Mouse (Mus musculus): ENCODE data around the gene Ano6. TPM values are rescaled to one million over a fixed set of nuclear protein-coding genes. Genes with fewer than 3 reads are reported as not detected.

Ano6 gene
- polyA plus RNA-seq, 1 experiment, result 5.8 TPM

DNA sequence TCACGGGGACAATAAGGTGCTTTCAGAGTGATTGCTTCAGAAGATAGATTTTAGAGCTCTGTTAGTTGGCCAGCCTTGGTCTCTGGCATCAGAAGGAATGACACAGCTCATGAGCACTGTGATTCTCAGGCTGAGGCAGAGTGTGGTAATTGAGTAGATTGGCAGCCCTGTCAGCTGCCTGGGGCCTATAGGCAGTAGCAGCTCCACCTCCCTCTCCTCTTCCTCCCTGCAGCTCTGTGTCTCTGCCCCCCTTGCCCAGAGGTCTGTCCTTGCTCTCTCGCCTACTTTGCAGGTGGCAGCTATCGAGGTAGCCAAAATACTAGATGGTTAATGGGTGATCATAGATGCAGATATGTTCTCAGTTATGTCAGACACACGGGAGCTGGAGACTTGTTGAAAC lies 77.5 kb downstream of the Ano6 start:
- Histone ChIP-seq H3K4me3 (ENCODE audit: control insufficient read depth, low read depth, low read length) (no peak overlapping the region), H3K27me3 (ENCODE audit: control insufficient read depth, insufficient read depth, low read length) (no peaks in the 10 kb centered on the region), H3K36me3 (ENCODE audit: control insufficient read depth, insufficient read depth, low read length) (no peaks in the 10 kb centered on the region), H3K4me1 (ENCODE audit: control insufficient read depth, insufficient read depth, low read length) (no peaks in the 10 kb centered on the region), H3K27ac (ENCODE audit: control insufficient read depth, insufficient read depth, low read depth, low read length) (no peak overlapping the region)
- TF ChIP-seq POLR2A (IDR thresholded peaks at IDR 0.05; ENCODE audit: control insufficient read depth, low read depth, low read length) (no peak), CTCF (IDR thresholded peaks at IDR 0.05; ENCODE audit: control insufficient read depth, insufficient read depth, insufficient replicate concordance, low read depth, low read length) (no peak)

DNA sequence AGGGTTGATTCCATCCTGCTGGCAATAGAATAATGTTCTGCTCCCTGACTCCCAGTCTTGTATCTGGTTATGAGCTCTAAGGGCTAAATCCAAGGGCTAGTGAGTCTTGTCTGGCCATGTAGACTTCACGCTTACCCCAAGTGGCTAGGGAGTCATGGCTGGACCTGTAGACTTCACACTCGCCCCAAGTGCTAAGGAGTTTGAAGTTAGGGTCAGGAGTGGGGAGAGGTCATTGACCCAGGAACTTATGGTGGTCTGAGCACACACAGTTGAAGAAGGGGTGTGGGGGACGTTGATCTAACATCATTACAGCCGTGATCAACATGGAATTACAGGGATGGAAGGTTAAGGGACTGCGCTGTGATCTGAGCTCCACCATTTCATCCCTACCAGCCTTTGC lies 79.0 kb downstream of the Ano6 start:
- Histone ChIP-seq H3K27me3 (ENCODE audit: control insufficient read depth, insufficient read depth, low read length) (no peaks in the 10 kb centered on the region), H3K4me1 (ENCODE audit: control insufficient read depth, insufficient read depth, low read length) (no peaks in the 10 kb centered on the region), H3K36me3 (ENCODE audit: control insufficient read depth, insufficient read depth, low read length) (no peaks in the 10 kb centered on the region), H3K27ac (ENCODE audit: control insufficient read depth, insufficient read depth, low read depth, low read length) (no peak overlapping the region), H3K4me3 (ENCODE audit: control insufficient read depth, low read depth, low read length) (no peak overlapping the region)
- no peak for TF ChIP-seq POLR2A (IDR thresholded peaks at IDR 0.05; ENCODE audit: control insufficient read depth, low read depth, low read length)
- no peak for TF ChIP-seq CTCF (IDR thresholded peaks at IDR 0.05; ENCODE audit: control insufficient read depth, insufficient read depth, insufficient replicate concordance, low read depth, low read length)

DNA sequence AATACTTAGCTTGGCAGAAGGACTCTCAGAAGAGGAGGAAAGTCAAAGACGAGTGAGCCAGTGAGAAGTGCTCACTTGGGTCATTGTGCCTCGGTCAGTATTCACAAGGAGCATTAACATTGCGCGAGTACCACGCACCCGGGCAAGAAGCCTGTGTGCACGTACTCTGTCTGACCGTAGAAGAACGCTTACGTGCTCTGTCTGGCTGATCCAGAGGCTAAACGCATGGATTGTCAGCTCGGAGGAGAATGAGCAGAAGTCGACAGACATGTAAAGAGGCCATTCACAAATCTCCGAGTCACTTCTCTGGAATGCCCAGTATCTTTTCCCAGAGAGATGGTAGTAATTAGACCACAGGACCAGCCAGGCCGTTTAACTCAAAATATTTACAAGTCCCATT lies 81.0 kb downstream of the Ano6 start:
- no peak for TF ChIP-seq CTCF (IDR thresholded peaks at IDR 0.05; ENCODE audit: control insufficient read depth, insufficient read depth, insufficient replicate concordance, low read depth, low read length)
- TF ChIP-seq POLR2A (IDR thresholded peaks at IDR 0.05; ENCODE audit: control insufficient read depth, low read depth, low read length), result no peak
- H3K27ac ChIP-seq (ENCODE audit: control insufficient read depth, insufficient read depth, low read depth, low read length), result no peak overlapping the region
- H3K36me3 ChIP-seq (ENCODE audit: control insufficient read depth, insufficient read depth, low read length), result no peaks in the 10 kb centered on the region
- no peak overlapping the region for H3K4me3 ChIP-seq (ENCODE audit: control insufficient read depth, low read depth, low read length)
- peaks cover 7% of the 10 kb centered on the region; the same call in 1 of the 2 replicates for H3K4me1 ChIP-seq (ENCODE audit: control insufficient read depth, insufficient read depth, low read length)
- H3K27me3 ChIP-seq (ENCODE audit: control insufficient read depth, insufficient read depth, low read length), result no peaks in the 10 kb centered on the region

DNA sequence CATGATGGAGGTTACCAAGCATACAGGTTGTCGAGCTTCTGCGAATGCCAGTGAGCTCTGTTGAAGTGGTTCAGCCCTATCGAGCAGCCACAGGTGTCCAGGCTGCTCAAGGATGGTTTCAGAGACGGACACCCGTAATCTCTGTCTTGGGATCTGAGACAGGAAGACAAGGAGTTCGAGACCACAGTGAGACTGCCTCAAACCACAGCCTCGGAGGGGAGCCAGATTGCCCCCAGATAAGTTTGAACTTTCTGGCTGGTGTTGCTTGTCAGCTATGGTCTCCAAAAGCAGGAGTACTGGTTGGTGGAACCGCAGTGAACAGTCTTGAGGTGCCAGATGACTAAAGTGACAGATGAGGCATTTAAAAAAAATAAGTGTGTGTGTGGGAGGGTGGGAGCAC lies 81.8 kb downstream of the Ano6 start:
- TF ChIP-seq CTCF (IDR thresholded peaks at IDR 0.05; ENCODE audit: control insufficient read depth, insufficient read depth, insufficient replicate concordance, low read depth, low read length), result no peak
- TF ChIP-seq POLR2A (IDR thresholded peaks at IDR 0.05; ENCODE audit: control insufficient read depth, low read depth, low read length), result no peak
- H3K27me3 ChIP-seq (ENCODE audit: control insufficient read depth, insufficient read depth, low read length), result no peaks in the 10 kb centered on the region
- H3K27ac ChIP-seq (ENCODE audit: control insufficient read depth, insufficient read depth, low read depth, low read length), result no peak overlapping the region
- H3K4me3 ChIP-seq (ENCODE audit: control insufficient read depth, low read depth, low read length), result no peak overlapping the region
- H3K36me3 ChIP-seq (ENCODE audit: control insufficient read depth, insufficient read depth, low read length), result no peaks in the 10 kb centered on the region
- H3K4me1 ChIP-seq (ENCODE audit: control insufficient read depth, insufficient read depth, low read length), result peaks cover 7% of the 10 kb centered on the region; the same call in 1 of the 2 replicates

DNA sequence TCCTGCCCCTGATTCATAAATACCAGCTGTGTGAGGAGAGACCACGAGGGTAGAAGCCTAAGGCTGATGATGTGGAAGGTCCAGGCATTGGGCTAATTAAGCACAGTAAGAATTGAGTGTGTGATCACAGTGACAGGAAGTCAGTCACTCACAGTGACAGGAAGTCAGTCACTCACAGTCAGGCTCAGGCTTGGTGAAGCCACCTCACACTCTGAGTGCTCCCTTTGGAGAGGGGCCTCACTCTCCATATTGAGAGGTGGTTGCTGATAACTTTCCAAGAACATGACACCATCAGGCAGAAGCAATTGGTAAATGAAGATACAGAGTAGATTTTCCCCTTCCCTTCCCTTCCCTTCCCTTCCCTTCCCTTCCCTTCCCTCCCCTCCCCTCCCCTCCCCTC lies 82.6 kb downstream of the Ano6 start:
- no peak overlapping the region for H3K4me3 ChIP-seq (ENCODE audit: control insufficient read depth, low read depth, low read length)
- H3K27ac ChIP-seq (ENCODE audit: control insufficient read depth, insufficient read depth, low read depth, low read length), result no peak overlapping the region
- H3K27me3 ChIP-seq (ENCODE audit: control insufficient read depth, insufficient read depth, low read length), result no peaks in the 10 kb centered on the region
- no peak for TF ChIP-seq POLR2A (IDR thresholded peaks at IDR 0.05; ENCODE audit: control insufficient read depth, low read depth, low read length)
- TF ChIP-seq CTCF (IDR thresholded peaks at IDR 0.05; ENCODE audit: control insufficient read depth, insufficient read depth, insufficient replicate concordance, low read depth, low read length), result no peak
- peaks cover 7% of the 10 kb centered on the region; the same call in 1 of the 2 replicates for H3K4me1 ChIP-seq (ENCODE audit: control insufficient read depth, insufficient read depth, low read length)
- H3K36me3 ChIP-seq (ENCODE audit: control insufficient read depth, insufficient read depth, low read length), result no peaks in the 10 kb centered on the region

DNA sequence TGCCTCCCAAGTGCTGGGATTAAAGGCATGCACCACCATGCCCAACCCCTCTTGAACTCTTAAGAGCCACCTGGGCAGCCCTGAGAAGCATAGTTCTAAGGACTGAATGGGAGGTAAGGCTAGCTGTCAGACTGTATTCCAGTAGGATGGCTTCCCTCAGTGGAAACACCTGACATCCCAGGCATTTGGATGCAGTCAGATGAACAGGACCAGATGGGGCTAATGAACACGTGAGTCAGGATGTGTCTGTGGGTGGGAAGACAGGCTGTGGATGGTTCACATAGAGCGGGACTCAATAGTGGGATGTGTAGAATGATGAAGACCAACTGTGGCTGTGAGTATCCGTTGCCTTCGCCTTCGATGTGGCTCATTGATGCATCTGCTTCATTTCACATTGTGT lies 83.6 kb downstream of the Ano6 start:
- no peaks in the 10 kb centered on the region for H3K27me3 ChIP-seq (ENCODE audit: control insufficient read depth, insufficient read depth, low read length)
- H3K4me1 ChIP-seq (ENCODE audit: control insufficient read depth, insufficient read depth, low read length), result peaks cover 7% of the 10 kb centered on the region; the same call in 1 of the 2 replicates
- no peak overlapping the region for H3K27ac ChIP-seq (ENCODE audit: control insufficient read depth, insufficient read depth, low read depth, low read length)
- no peak overlapping the region for H3K4me3 ChIP-seq (ENCODE audit: control insufficient read depth, low read depth, low read length)
- no peaks in the 10 kb centered on the region for H3K36me3 ChIP-seq (ENCODE audit: control insufficient read depth, insufficient read depth, low read length)
- no peak for TF ChIP-seq CTCF (IDR thresholded peaks at IDR 0.05; ENCODE audit: control insufficient read depth, insufficient read depth, insufficient replicate concordance, low read depth, low read length)
- TF ChIP-seq POLR2A (IDR thresholded peaks at IDR 0.05; ENCODE audit: control insufficient read depth, low read depth, low read length), result no peak

DNA sequence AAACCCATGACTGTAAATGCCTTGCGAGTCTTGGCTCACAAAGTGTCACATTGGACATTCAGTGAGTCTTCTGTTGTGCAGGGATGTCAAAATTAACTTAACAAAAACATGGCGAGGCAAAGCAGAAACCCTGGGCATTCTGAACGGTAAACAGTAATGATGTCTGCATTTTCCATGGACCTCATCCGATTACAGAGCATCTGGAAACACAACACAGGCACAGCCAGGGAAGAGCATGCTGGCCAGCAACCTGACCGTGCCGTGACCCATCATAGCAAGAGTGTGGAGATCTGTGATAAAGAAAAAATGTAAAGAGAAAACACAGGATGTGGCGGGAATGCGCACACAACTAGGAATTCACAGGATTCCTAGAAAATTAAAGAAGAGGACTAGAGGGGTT lies 84.1 kb downstream of the Ano6 start:
- H3K4me3 ChIP-seq (ENCODE audit: control insufficient read depth, low read depth, low read length), result no peak overlapping the region
- TF ChIP-seq CTCF (IDR thresholded peaks at IDR 0.05; ENCODE audit: control insufficient read depth, insufficient read depth, insufficient replicate concordance, low read depth, low read length) (no peak), POLR2A (IDR thresholded peaks at IDR 0.05; ENCODE audit: control insufficient read depth, low read depth, low read length) (no peak)
- H3K27me3 ChIP-seq (ENCODE audit: control insufficient read depth, insufficient read depth, low read length), result no peaks in the 10 kb centered on the region
- no peak overlapping the region for H3K27ac ChIP-seq (ENCODE audit: control insufficient read depth, insufficient read depth, low read depth, low read length)
- peaks cover 7% of the 10 kb centered on the region; the same call in 1 of the 2 replicates for H3K4me1 ChIP-seq (ENCODE audit: control insufficient read depth, insufficient read depth, low read length)
- H3K36me3 ChIP-seq (ENCODE audit: control insufficient read depth, insufficient read depth, low read length), result no peaks in the 10 kb centered on the region

DNA sequence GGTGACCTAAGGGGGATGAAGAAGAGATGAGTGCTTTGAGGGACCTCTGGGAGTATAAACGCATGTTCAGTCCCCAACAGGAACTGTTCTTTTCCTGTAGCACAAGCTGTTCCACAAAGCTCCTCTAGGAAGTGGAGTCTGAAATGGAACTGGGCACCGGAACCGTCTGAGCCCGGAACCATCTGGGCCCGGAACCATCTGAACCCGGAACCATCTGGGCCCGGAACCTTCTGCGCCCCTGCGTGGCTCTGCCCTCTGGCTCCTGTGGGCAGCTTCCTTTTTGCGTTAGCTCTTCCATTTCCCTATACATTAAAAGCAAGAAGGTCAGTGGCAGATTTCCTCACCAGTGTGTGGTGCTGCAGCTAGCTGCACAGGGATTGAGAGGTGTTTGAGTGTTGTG lies 85.3 kb downstream of the Ano6 start:
- Histone ChIP-seq H3K27ac (ENCODE audit: control insufficient read depth, insufficient read depth, low read depth, low read length) (no peak overlapping the region; the same call in 1 of the 2 replicates), H3K36me3 (ENCODE audit: control insufficient read depth, insufficient read depth, low read length) (no peaks in the 10 kb centered on the region), H3K27me3 (ENCODE audit: control insufficient read depth, insufficient read depth, low read length) (no peaks in the 10 kb centered on the region), H3K4me1 (ENCODE audit: control insufficient read depth, insufficient read depth, low read length) (peaks cover 7% of the 10 kb centered on the region), H3K4me3 (ENCODE audit: control insufficient read depth, low read depth, low read length) (peak overlapping the region; percentile 73)
- TF ChIP-seq POLR2A (IDR thresholded peaks at IDR 0.05; ENCODE audit: control insufficient read depth, low read depth, low read length) (peak; percentile 61; the same call in 1 of the 2 replicates), CTCF (IDR thresholded peaks at IDR 0.05; ENCODE audit: control insufficient read depth, insufficient read depth, insufficient replicate concordance, low read depth, low read length) (no peak)

All from testis, adult 2 months (tissue).